Comparison of ENCODE assay signal across 8 mouse cellular contexts in the genomic region with DNA sequence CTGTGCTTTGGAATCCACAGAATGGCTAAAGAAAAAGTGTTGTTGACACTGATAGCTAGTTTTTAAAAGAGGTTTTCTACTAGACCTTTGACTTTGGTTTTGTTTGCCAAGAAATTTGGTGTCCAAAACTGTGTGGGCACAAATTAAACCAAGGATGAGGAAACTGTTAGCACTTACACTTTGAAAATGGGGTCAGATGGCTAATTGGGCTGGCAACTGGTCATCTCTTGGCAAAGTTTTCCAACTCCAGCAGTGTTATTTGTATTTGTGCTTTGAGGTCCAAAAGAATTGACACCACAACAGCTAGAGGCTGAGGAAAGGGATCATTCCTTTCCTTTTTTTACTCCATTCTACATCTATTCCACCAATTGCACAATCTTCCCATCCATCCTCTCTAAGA.
"Had no signal": no experiment of that assay in that cellular context is flagged by ENCODE, and none has a peak within 500 bp of the region (broad histone marks: within the 10 kb centered on the region; RNA-seq: fewer than 3 reads in every experiment).

No protein-coding gene starts in this region.

- DNase-seq: kidney, adult 11 months; kidney, postnatal 14 days; left cerebral cortex, postnatal 4 days; liver, embryonic 13.5 days; liver, postnatal 0 days; lung, postnatal 14 days; thymus, adult 2 months; thymus, postnatal 25 days had no signal
